Mouse (Mus musculus): ENCODE data around the gene Gpsm1. TPM values are rescaled to one million over a fixed set of nuclear protein-coding genes. Genes with fewer than 3 reads are reported as not detected.

The Gpsm1 gene
- polyA plus RNA-seq, 1 experiment from 2014 or later, result 63.3 TPM

- DNase-seq (ENCODE audit: low spot score) (no peak), ATAC-seq (replicated peaks; ENCODE audit: low FRiP score) (no peak)
- H3K36me3 ChIP-seq (ENCODE audit: control insufficient read depth, insufficient read depth, low read length), result no peaks in the 10 kb centered on the region
- H3K4me1 ChIP-seq (replicated peaks; ENCODE audit: control insufficient read depth, insufficient read depth, low read length), result peaks cover 21% of the 10 kb centered on the region
- no peak overlapping the region for H3K4me2 ChIP-seq (ENCODE audit: low read depth, low read length, severe bottlenecking)
- no peak overlapping the region for H3K27ac ChIP-seq (ENCODE audit: low read depth, low read length)
- no peaks in the 10 kb centered on the region for H3K9me3 ChIP-seq (ENCODE audit: control insufficient read depth, low read length)
- no peak overlapping the region for H3K4me3 ChIP-seq (ENCODE audit: low read depth, low read length)
- H3K27me3 ChIP-seq (ENCODE audit: control insufficient read depth, insufficient read depth, low read length), result peaks cover 2% of the 10 kb centered on the region; the same call in 1 of the 2 replicates
- WGBS, result 87% methylated on average over 10 of the region's 10 CpGs
- no peak overlapping the region for H3K9ac ChIP-seq (ENCODE audit: low read length)
Observed at GRCm38 (mm10) chr2:26302005-26302503, 13.3 kb upstream of the Gpsm1 start.

- Histone ChIP-seq H3K27me3 (ENCODE audit: control insufficient read depth, insufficient read depth, low read length) (peaks cover 2% of the 10 kb centered on the region; the same call in 1 of the 2 replicates), H3K9ac (ENCODE audit: low read length) (no peak overlapping the region), H3K4me2 (ENCODE audit: low read depth, low read length, severe bottlenecking) (no peak overlapping the region), H3K36me3 (ENCODE audit: control insufficient read depth, insufficient read depth, low read length) (no peaks in the 10 kb centered on the region), H3K4me3 (ENCODE audit: low read depth, low read length) (no peak overlapping the region), H3K27ac (ENCODE audit: low read depth, low read length) (no peak overlapping the region), H3K4me1 (replicated peaks; ENCODE audit: control insufficient read depth, insufficient read depth, low read length) (peaks cover 6% of the 10 kb centered on the region; the same call in 1 of the 2 replicates), H3K9me3 (ENCODE audit: control insufficient read depth, low read length) (no peaks in the 10 kb centered on the region)
- 93% methylated on average over 1 of the region's 1 CpGs for WGBS
- no peak for ATAC-seq (replicated peaks; ENCODE audit: low FRiP score)
- no peak for DNase-seq (ENCODE audit: low spot score)
Observed at GRCm38 (mm10) chr2:26304711-26305110, 10.6 kb upstream of the Gpsm1 start.

GRCm38 (mm10) chr2:26305555-26305954 is 9.8 kb upstream of the Gpsm1 start:
- WGBS, result 86% methylated on average over 2 of the region's 2 CpGs
- no peak for ATAC-seq (replicated peaks; ENCODE audit: low FRiP score)

GRCm38 (mm10) chr2:26306702-26307101 is 8.6 kb upstream of the Gpsm1 start:
- no peak overlapping the region for H3K9ac ChIP-seq (ENCODE audit: low read length)
- WGBS, result 95% methylated on average over 3 of the region's 3 CpGs
- H3K9me3 ChIP-seq (ENCODE audit: control insufficient read depth, low read length), result no peaks in the 10 kb centered on the region
- H3K27ac ChIP-seq (ENCODE audit: low read depth, low read length), result no peak overlapping the region
- no peaks in the 10 kb centered on the region for H3K27me3 ChIP-seq (ENCODE audit: control insufficient read depth, insufficient read depth, low read length)
- no peak overlapping the region for H3K4me2 ChIP-seq (ENCODE audit: low read depth, low read length, severe bottlenecking)
- ATAC-seq (replicated peaks; ENCODE audit: low FRiP score) (no peak), DNase-seq (ENCODE audit: low spot score) (no peak)
- peaks cover 4% of the 10 kb centered on the region; the same call in 1 of the 2 replicates for H3K4me1 ChIP-seq (replicated peaks; ENCODE audit: control insufficient read depth, insufficient read depth, low read length)
- H3K36me3 ChIP-seq (ENCODE audit: control insufficient read depth, insufficient read depth, low read length), result no peaks in the 10 kb centered on the region
- H3K4me3 ChIP-seq (ENCODE audit: low read depth, low read length), result no peak overlapping the region

More at GRCm38 (mm10) chr2:26305555-26305954, 9.8 kb upstream of the Gpsm1 start:
- Histone ChIP-seq H3K9me3 (ENCODE audit: control insufficient read depth, low read length) (no peaks in the 10 kb centered on the region), H3K9ac (ENCODE audit: low read length) (no peak overlapping the region), H3K4me3 (ENCODE audit: low read depth, low read length) (no peak overlapping the region), H3K27ac (ENCODE audit: low read depth, low read length) (no peak overlapping the region), H3K4me2 (ENCODE audit: low read depth, low read length, severe bottlenecking) (no peak overlapping the region), H3K36me3 (ENCODE audit: control insufficient read depth, insufficient read depth, low read length) (no peaks in the 10 kb centered on the region), H3K27me3 (ENCODE audit: control insufficient read depth, insufficient read depth, low read length) (no peaks in the 10 kb centered on the region), H3K4me1 (replicated peaks; ENCODE audit: control insufficient read depth, insufficient read depth, low read length) (peaks cover 4% of the 10 kb centered on the region; the same call in 1 of the 2 replicates)
- peak; percentile 28 for DNase-seq (ENCODE audit: low spot score)

GRCm38 (mm10) chr2:26309739-26310138 is 5.6 kb upstream of the Gpsm1 start:
- Histone ChIP-seq H3K36me3 (ENCODE audit: control insufficient read depth, insufficient read depth, low read length) (no peaks in the 10 kb centered on the region), H3K4me2 (ENCODE audit: low read depth, low read length, severe bottlenecking) (no peak overlapping the region), H3K4me3 (ENCODE audit: low read depth, low read length) (no peak overlapping the region), H3K9ac (ENCODE audit: low read length) (no peak overlapping the region), H3K4me1 (replicated peaks; ENCODE audit: control insufficient read depth, insufficient read depth, low read length) (peaks cover 6% of the 10 kb centered on the region; the same call in 1 of the 2 replicates), H3K27me3 (ENCODE audit: control insufficient read depth, insufficient read depth, low read length) (no peaks in the 10 kb centered on the region), H3K9me3 (ENCODE audit: control insufficient read depth, low read length) (no peaks in the 10 kb centered on the region), H3K27ac (ENCODE audit: low read depth, low read length) (peak overlapping the region; percentile 55; the same call in 1 of the 2 replicates)
- WGBS, result 19% methylated on average over 10 of the region's 10 CpGs
- DNase-seq (ENCODE audit: low spot score), result peak; percentile 69
- peak; percentile 69; the same call in 1 of the 2 replicates for ATAC-seq (replicated peaks; ENCODE audit: low FRiP score)

GRCm38 (mm10) chr2:26311936-26312335 is 3.4 kb upstream of the Gpsm1 start:
- H3K27ac ChIP-seq (ENCODE audit: low read depth, low read length), result no peak overlapping the region
- H3K36me3 ChIP-seq (ENCODE audit: control insufficient read depth, insufficient read depth, low read length), result no peaks in the 10 kb centered on the region
- DNase-seq (ENCODE audit: low spot score) (peak; percentile 41), ATAC-seq (replicated peaks; ENCODE audit: low FRiP score) (no peak)
- no peaks in the 10 kb centered on the region for H3K9me3 ChIP-seq (ENCODE audit: control insufficient read depth, low read length)
- H3K4me1 ChIP-seq (replicated peaks; ENCODE audit: control insufficient read depth, insufficient read depth, low read length), result peaks cover 12% of the 10 kb centered on the region; the same call in 1 of the 2 replicates
- no peak overlapping the region for H3K4me3 ChIP-seq (ENCODE audit: low read depth, low read length)
- no peak overlapping the region for H3K9ac ChIP-seq (ENCODE audit: low read length)
- no peak overlapping the region for H3K4me2 ChIP-seq (ENCODE audit: low read depth, low read length, severe bottlenecking)
- no peaks in the 10 kb centered on the region for H3K27me3 ChIP-seq (ENCODE audit: control insufficient read depth, insufficient read depth, low read length)
- 72% methylated on average over 5 of the region's 5 CpGs for WGBS

- Histone ChIP-seq H3K4me2 (ENCODE audit: low read depth, low read length, severe bottlenecking) (no peak overlapping the region), H3K4me1 (replicated peaks; ENCODE audit: control insufficient read depth, insufficient read depth, low read length) (peaks cover 16% of the 10 kb centered on the region; the same call in 1 of the 2 replicates), H3K4me3 (ENCODE audit: low read depth, low read length) (no peak overlapping the region), H3K36me3 (ENCODE audit: control insufficient read depth, insufficient read depth, low read length) (no peaks in the 10 kb centered on the region), H3K9me3 (ENCODE audit: control insufficient read depth, low read length) (no peaks in the 10 kb centered on the region), H3K9ac (ENCODE audit: low read length) (no peak overlapping the region), H3K27ac (ENCODE audit: low read depth, low read length) (no peak overlapping the region), H3K27me3 (ENCODE audit: control insufficient read depth, insufficient read depth, low read length) (no peaks in the 10 kb centered on the region)
- WGBS, result 55% methylated on average over 2 of the region's 2 CpGs
- ATAC-seq (replicated peaks; ENCODE audit: low FRiP score) (no peak), DNase-seq (ENCODE audit: low spot score) (peak; percentile 42)
Observed at GRCm38 (mm10) chr2:26312812-26313211, 2.5 kb upstream of the Gpsm1 start.

GRCm38 (mm10) chr2:26313394-26313793 is 1.9 kb upstream of the Gpsm1 start:
- Histone ChIP-seq H3K9ac (ENCODE audit: low read length) (no peak overlapping the region), H3K36me3 (ENCODE audit: control insufficient read depth, insufficient read depth, low read length) (no peaks in the 10 kb centered on the region), H3K4me3 (ENCODE audit: low read depth, low read length) (no peak overlapping the region), H3K27me3 (ENCODE audit: control insufficient read depth, insufficient read depth, low read length) (no peaks in the 10 kb centered on the region), H3K27ac (ENCODE audit: low read depth, low read length) (no peak overlapping the region), H3K9me3 (ENCODE audit: control insufficient read depth, low read length) (no peaks in the 10 kb centered on the region), H3K4me2 (ENCODE audit: low read depth, low read length, severe bottlenecking) (no peak overlapping the region), H3K4me1 (replicated peaks; ENCODE audit: control insufficient read depth, insufficient read depth, low read length) (peaks cover 18% of the 10 kb centered on the region; the same call in 1 of the 2 replicates)
- ATAC-seq (replicated peaks; ENCODE audit: low FRiP score) (no peak), DNase-seq (ENCODE audit: low spot score) (peak; percentile 44)
- 85% methylated on average over 1 of the region's 1 CpGs for WGBS

Data from forebrain, embryonic 11.5 days (tissue).